ENCODE assay signal across 9 mouse cellular contexts in the genomic region with DNA sequence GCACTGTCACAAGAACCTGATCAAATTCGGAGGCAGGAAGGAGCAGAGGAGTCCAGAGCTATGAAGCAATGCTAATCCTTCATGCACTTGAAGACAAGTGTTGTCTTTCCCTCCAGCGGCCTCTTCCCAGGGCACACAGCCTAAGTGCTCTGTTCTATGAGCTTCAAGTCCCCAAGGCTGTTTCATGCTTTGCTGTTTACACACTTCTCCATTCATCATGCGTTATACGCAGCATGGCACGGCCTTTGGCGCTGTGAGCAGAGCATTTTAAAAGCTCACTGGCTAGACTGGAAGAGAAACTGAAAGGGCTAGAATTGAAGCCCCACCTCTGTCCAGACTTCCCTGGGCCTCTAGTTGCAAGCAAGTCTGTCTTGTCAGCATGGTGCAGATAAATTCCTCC. TPM values are rescaled to one million over a fixed set of nuclear protein-coding genes. Genes with fewer than 3 reads are reported as not detected.
A peak's percentile ranks its signal among the peaks of the same experiment; 100 is the strongest.
DNase-seq lines count a peak whose midpoint lies in the region; ATAC-seq lines count a peak whose summit lies in the region.
"Had no signal": no experiment of that assay in that cellular context is flagged by ENCODE, and none has a peak within 500 bp of the region (broad histone marks: within the 10 kb centered on the region; RNA-seq: fewer than 3 reads in every experiment).

No protein-coding gene starts in this region.

- ATAC-seq in forebrain, embryonic 11.5 days (replicated peaks; ENCODE audit: low FRiP score), result no peak

- 71% methylated on average over 6 of the region's 6 CpGs for WGBS in forebrain, embryonic 11.5 days

- no peaks in the 10 kb centered on the region for H3K9me3 ChIP-seq in forebrain, embryonic 11.5 days (ENCODE audit: control insufficient read depth, low read length)
- H3K9me3 ChIP-seq: limb, embryonic 12.5 days had no signal

- no peak overlapping the region for H3K9ac ChIP-seq in forebrain, embryonic 11.5 days (ENCODE audit: low read length)
- H3K9ac ChIP-seq: limb, embryonic 12.5 days had no signal

- peak; percentile 33 for DNase-seq in urinary bladder, postnatal 14 days (ENCODE audit: low spot score)
- no peak for DNase-seq in urinary bladder, adult 2 months (ENCODE audit: low spot score)
- peak; percentile 69 to 71 for DNase-seq in heart, adult 9 months (ENCODE audit: low spot score in 2 of 2)
- peak; percentile 34 to 58 for DNase-seq in kidney, postnatal 25 days
- DNase-seq in natural killer cell, adult 2 months (ENCODE audit: low spot score in 2 of 2), result peak; percentile 22 to 44
- no peak for DNase-seq in left cerebral cortex, adult 9 months (ENCODE audit: low spot score in 2 of 2)
- no peak for DNase-seq in right cerebral cortex, postnatal 25 days
- no peak for DNase-seq in forebrain, embryonic 11.5 days (ENCODE audit: low spot score)

- H3K4me2 ChIP-seq in forebrain, embryonic 11.5 days (ENCODE audit: low read depth, low read length, severe bottlenecking), result no peak overlapping the region
- H3K4me2 ChIP-seq: limb, embryonic 12.5 days had no signal

- peaks cover 26% of the 10 kb centered on the region for H3K4me1 ChIP-seq in forebrain, embryonic 11.5 days (replicated peaks; ENCODE audit: control insufficient read depth, insufficient read depth, low read length)

- H3K27ac ChIP-seq in forebrain, embryonic 11.5 days (ENCODE audit: low read depth, low read length), result no peak overlapping the region
- H3K27ac ChIP-seq: limb, embryonic 12.5 days had no signal

- H3K4me3 ChIP-seq in forebrain, embryonic 11.5 days (ENCODE audit: low read depth, low read length), result no peak overlapping the region
- H3K4me3 ChIP-seq: limb, embryonic 12.5 days had no signal

- no peaks in the 10 kb centered on the region for H3K27me3 ChIP-seq in forebrain, embryonic 11.5 days (ENCODE audit: control insufficient read depth, insufficient read depth, low read length)
- H3K27me3 ChIP-seq: limb, embryonic 12.5 days had no signal

- H3K36me3 ChIP-seq in forebrain, embryonic 11.5 days (ENCODE audit: control insufficient read depth, insufficient read depth, low read length), result no peaks in the 10 kb centered on the region
- H3K36me3 ChIP-seq: limb, embryonic 12.5 days had no signal

RNA-seq across cellular contexts. Expression of a gene that starts 6.2 kb away (rescaled TPM):
- polyA plus RNA-seq in urinary bladder, adult 2 months (2012; rRNA removed), result 14.1 and 17.7 TPM in 2 replicates
- polyA plus RNA-seq in forebrain, embryonic 11.5 days (2014; fragmentation: Nextera tagmentation; extraction: Ambion mirVana), result 9.8 and 9.9 TPM in 2 replicates

RNA-seq across cellular contexts. Expression of a gene that starts 57.2 kb away (rescaled TPM):
- polyA plus RNA-seq in urinary bladder, adult 2 months (2012; rRNA removed), result 33.1 and 34.8 TPM in 2 replicates
- 10.9 and 12.3 TPM in 2 replicates for polyA plus RNA-seq in forebrain, embryonic 11.5 days (2014; fragmentation: Nextera tagmentation; extraction: Ambion mirVana)

RNA-seq across cellular contexts. Expression of a gene that starts 58.3 kb away (rescaled TPM):
- polyA plus RNA-seq in urinary bladder, adult 2 months (2012; rRNA removed), result 8.2 and 10.4 TPM in 2 replicates
- polyA plus RNA-seq in forebrain, embryonic 11.5 days (2014; fragmentation: Nextera tagmentation; extraction: Ambion mirVana), result 8.6 and 9.0 TPM in 2 replicates

Comparison
In these comparisons a context has a peak if more than half of its experiments do, and no peak if none do; other contexts are left out.
1. DNase-seq: peak in urinary bladder, postnatal 14 days (single experiment), heart, adult 9 months (2 of 2), kidney, postnatal 25 days (2 of 2) and natural killer cell, adult 2 months (2 of 2); none in urinary bladder, adult 2 months (single experiment), left cerebral cortex, adult 9 months (0 of 2), right cerebral cortex, postnatal 25 days (single experiment) and forebrain, embryonic 11.5 days (single experiment).